Mouse (Mus musculus) embryonic fibroblast, embryonic 13.5 days (primary cell): ENCODE measurements around the gene Arl15.

ENCODE experiments used
- CTCF ChIP-seq: IDR thresholded peaks from 2 replicates; pipeline ENCODE4 v1.5.1; 2011; ENCODE audit warnings: mild to moderate bottlenecking, control low read depth, low read length, moderate library complexity, borderline replicate concordance; ENCODE audit not compliant: insufficient read depth
- POLR2A ChIP-seq: IDR thresholded peaks from 2 replicates; pipeline ENCODE4 v1.6.1; 2011; ENCODE audit warnings: low read depth, mild to moderate bottlenecking, control low read depth, low read length, moderate library complexity

DNA sequence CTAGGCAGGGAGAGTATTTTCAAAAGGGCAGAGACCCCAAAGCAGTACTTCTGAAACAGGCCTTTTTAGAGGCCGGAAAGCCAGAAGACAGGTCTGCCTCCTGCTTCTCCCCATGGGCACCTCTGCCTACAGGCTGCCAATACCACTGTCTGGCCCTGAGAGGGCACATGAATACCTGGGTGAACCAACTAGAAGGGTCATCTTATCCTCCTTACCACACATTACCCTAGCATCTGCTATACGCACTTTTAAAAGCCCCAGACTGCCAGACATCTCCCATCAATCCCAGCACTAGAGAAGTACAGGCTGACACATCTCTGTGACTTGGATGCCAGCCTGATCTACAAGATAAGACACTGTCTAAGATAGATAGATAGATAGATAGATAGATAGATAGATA, 259.0 kb downstream of the Arl15 start:
- TF ChIP-seq CTCF = no peak
- no peak for TF ChIP-seq POLR2A
